Mouse (Mus musculus): ENCODE data around the gene Eif4h. TPM values are rescaled to one million over a fixed set of nuclear protein-coding genes. Genes with fewer than 3 reads are reported as not detected.
A peak's percentile ranks its signal among the peaks of the same experiment; 100 is the strongest.

Eif4h gene
- total RNA-seq, 1 experiment = 322 TPM

GRCm38 (mm10) chr5:134644121-134644520 lies 4.8 kb upstream of the Eif4h start:
- H3K27ac ChIP-seq (ENCODE audit: insufficient read depth, low read depth, low read length, poor library complexity, severe bottlenecking) = no peak overlapping the region
- H3K36me3 ChIP-seq (ENCODE audit: control insufficient read depth, insufficient read depth, low read length, poor library complexity, severe bottlenecking) = no peaks in the 10 kb centered on the region
- in situ Hi-C loops (cut with MboI; ENCODE audit: low sequenced_read_pairs in 2 of 2, unreplicated experiment in 2 of 2) = no loop called here
- H3K9me3 ChIP-seq (ENCODE audit: control insufficient read depth, insufficient read depth, low read depth, low read length) = no peaks in the 10 kb centered on the region
- TF ChIP-seq ZC3H11A (IDR thresholded peaks at IDR 0.05; ENCODE audit: borderline replicate concordance, low read depth, low read length) (no peak), MAFK (IDR thresholded peaks at IDR 0.05; ENCODE audit: insufficient read depth, low read depth, low read length) (no peak), CHD2 (IDR thresholded peaks at IDR 0.05; ENCODE audit: low read depth, low read length) (no peak), HCFC1 (IDR thresholded peaks at IDR 0.05; ENCODE audit: borderline replicate concordance, insufficient read depth, low read length) (no peak), ZNF384 (IDR thresholded peaks at IDR 0.05; ENCODE audit: low read depth, low read length) (no peak)
- DNase-seq (ENCODE audit: low read depth, low spot score) = no peak
- no peak overlapping the region for H3K9ac ChIP-seq (ENCODE audit: insufficient read depth, low read depth, low read length, poor library complexity, severe bottlenecking)
- peaks cover 2 to 4% of the 10 kb centered on the region in 2 experiments; a peak in 3 of 4 replicates for H3K4me1 ChIP-seq (ENCODE audit: control insufficient read depth in 2 of 2, insufficient read depth in 2 of 2, low read length in 2 of 2, poor library complexity in 1 of 2)
- H3K4me3 ChIP-seq (ENCODE audit: insufficient read depth in 1 of 2, low read depth in 1 of 2, low read length in 2 of 2, poor library complexity in 1 of 2, severe bottlenecking in 1 of 2) = no peak overlapping the region

- no peak overlapping the region for H3K27ac ChIP-seq (ENCODE audit: insufficient read depth, low read depth, low read length, poor library complexity, severe bottlenecking)
- in situ Hi-C loops (cut with MboI; ENCODE audit: low sequenced_read_pairs in 2 of 2, unreplicated experiment in 2 of 2) = no loop called here
- H3K4me3 ChIP-seq (ENCODE audit: insufficient read depth in 1 of 2, low read depth in 1 of 2, low read length in 2 of 2, poor library complexity in 1 of 2, severe bottlenecking in 1 of 2) = no peak overlapping the region
- H3K36me3 ChIP-seq (ENCODE audit: control insufficient read depth, insufficient read depth, low read length, poor library complexity, severe bottlenecking) = peaks cover 6% of the 10 kb centered on the region
- no peak for DNase-seq (ENCODE audit: low read depth, low spot score)
- H3K9me3 ChIP-seq (ENCODE audit: control insufficient read depth, insufficient read depth, low read depth, low read length) = no peaks in the 10 kb centered on the region
- H3K9ac ChIP-seq (ENCODE audit: insufficient read depth, low read depth, low read length, poor library complexity, severe bottlenecking) = no peak overlapping the region
- TF ChIP-seq ZC3H11A (IDR thresholded peaks at IDR 0.05; ENCODE audit: borderline replicate concordance, low read depth, low read length) (no peak), MAFK (IDR thresholded peaks at IDR 0.05; ENCODE audit: insufficient read depth, low read depth, low read length) (no peak), CHD2 (IDR thresholded peaks at IDR 0.05; ENCODE audit: low read depth, low read length) (no peak), ZNF384 (IDR thresholded peaks at IDR 0.05; ENCODE audit: low read depth, low read length) (peak; percentile 70)
- peaks cover 2 to 5% of the 10 kb centered on the region in 2 experiments; a peak in 2 of 4 replicates for H3K4me1 ChIP-seq (ENCODE audit: control insufficient read depth in 2 of 2, insufficient read depth in 2 of 2, low read length in 2 of 2, poor library complexity in 1 of 2)
Measured at GRCm38 (mm10) chr5:134640371-134640770, 1.1 kb upstream of the Eif4h start.

DNA sequence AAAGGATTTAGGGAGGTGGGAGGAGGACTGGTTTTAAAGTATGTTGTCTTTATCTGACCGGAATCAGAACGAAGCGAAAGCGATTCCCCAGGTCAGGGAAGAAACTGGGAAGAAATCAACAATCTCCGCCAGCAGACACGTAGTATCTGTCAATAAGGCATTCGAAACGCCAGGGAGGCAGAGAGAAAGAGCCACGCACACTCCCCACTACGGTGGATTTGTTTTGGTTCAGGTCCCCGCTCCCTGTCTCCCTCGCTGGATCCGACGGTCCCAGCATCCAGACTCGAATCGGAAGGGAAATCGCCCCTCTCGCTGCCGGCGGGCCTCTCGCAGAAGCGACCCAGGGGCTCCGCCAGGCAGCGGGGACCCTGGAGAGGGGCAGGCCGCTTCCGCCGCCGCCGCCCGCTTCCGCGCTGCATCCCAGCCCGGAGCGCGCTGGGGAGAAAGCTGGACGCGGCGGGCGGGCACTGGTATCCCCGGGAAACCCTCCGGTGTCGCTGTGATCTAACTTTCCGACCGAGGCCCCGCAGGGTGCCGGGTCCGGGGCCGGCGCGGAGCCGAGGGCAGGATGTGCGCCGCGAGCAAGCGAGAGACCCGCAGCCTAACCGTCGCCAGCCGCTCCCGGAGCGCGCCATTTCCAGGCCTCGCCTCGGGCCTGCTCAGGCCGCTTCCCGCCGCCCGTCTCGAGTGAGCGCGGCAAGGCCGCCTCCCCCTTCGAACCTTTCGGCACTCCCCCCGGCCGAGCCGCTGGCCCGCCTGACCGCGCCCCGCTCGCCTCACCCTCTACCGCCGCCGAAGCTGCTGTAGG lies 625 bp downstream of the Eif4h start:
- no peak for DNase-seq (ENCODE audit: low read depth, low spot score)
- H3K36me3 ChIP-seq (ENCODE audit: control insufficient read depth, insufficient read depth, low read length, poor library complexity, severe bottlenecking) = peaks cover 11% of the 10 kb centered on the region
- H3K4me3 ChIP-seq (ENCODE audit: insufficient read depth in 1 of 2, low read depth in 1 of 2, low read length in 2 of 2, poor library complexity in 1 of 2, severe bottlenecking in 1 of 2) = peak overlapping the region; percentile 90 to 94
- peak overlapping the region; percentile 99 for H3K9ac ChIP-seq (ENCODE audit: insufficient read depth, low read depth, low read length, poor library complexity, severe bottlenecking)
- peaks cover 2 to 7% of the 10 kb centered on the region in 2 experiments; a peak in 2 of 4 replicates for H3K4me1 ChIP-seq (ENCODE audit: control insufficient read depth in 2 of 2, insufficient read depth in 2 of 2, low read length in 2 of 2, poor library complexity in 1 of 2)
- no peak; the same call in 1 of the 2 replicates for TF ChIP-seq HCFC1 (IDR thresholded peaks at IDR 0.05; ENCODE audit: borderline replicate concordance, insufficient read depth, low read length)
- no peak for TF ChIP-seq ZNF384 (IDR thresholded peaks at IDR 0.05; ENCODE audit: low read depth, low read length)
- TF ChIP-seq CHD2 (IDR thresholded peaks at IDR 0.05; ENCODE audit: low read depth, low read length) = no peak
- TF ChIP-seq ZC3H11A (IDR thresholded peaks at IDR 0.05; ENCODE audit: borderline replicate concordance, low read depth, low read length) = no peak
- TF ChIP-seq MAFK (IDR thresholded peaks at IDR 0.05; ENCODE audit: insufficient read depth, low read depth, low read length) = no peak
- H3K27ac ChIP-seq (ENCODE audit: insufficient read depth, low read depth, low read length, poor library complexity, severe bottlenecking) = peak overlapping the region; percentile 95
- H3K9me3 ChIP-seq (ENCODE audit: control insufficient read depth, insufficient read depth, low read depth, low read length) = no peaks in the 10 kb centered on the region
- in situ Hi-C loops (cut with MboI; ENCODE audit: low sequenced_read_pairs in 2 of 2, unreplicated experiment in 2 of 2) = no loop called here

GRCm38 (mm10) chr5:134637820-134638367 lies 1.4 kb downstream of the Eif4h start:
- no peak overlapping the region for H3K27ac ChIP-seq (ENCODE audit: insufficient read depth, low read depth, low read length, poor library complexity, severe bottlenecking)
- in situ Hi-C loops (cut with MboI; ENCODE audit: low sequenced_read_pairs in 2 of 2, unreplicated experiment in 2 of 2) = no loop called here

More at GRCm38 (mm10) chr5:134637820-134638367, 1.4 kb downstream of the Eif4h start:
- peaks cover 7 to 8% of the 10 kb centered on the region in 2 experiments; a peak in 3 of 4 replicates for H3K4me1 ChIP-seq (ENCODE audit: control insufficient read depth in 2 of 2, insufficient read depth in 2 of 2, low read length in 2 of 2, poor library complexity in 1 of 2)
- no peak for DNase-seq (ENCODE audit: low read depth, low spot score)
- H3K36me3 ChIP-seq (ENCODE audit: control insufficient read depth, insufficient read depth, low read length, poor library complexity, severe bottlenecking) = peaks cover 18% of the 10 kb centered on the region
- no peaks in the 10 kb centered on the region for H3K9me3 ChIP-seq (ENCODE audit: control insufficient read depth, insufficient read depth, low read depth, low read length)
- peak overlapping the region; percentile 99 for H3K9ac ChIP-seq (ENCODE audit: insufficient read depth, low read depth, low read length, poor library complexity, severe bottlenecking)
- peak overlapping the region; percentile 90 to 94 for H3K4me3 ChIP-seq (ENCODE audit: insufficient read depth in 1 of 2, low read depth in 1 of 2, low read length in 2 of 2, poor library complexity in 1 of 2, severe bottlenecking in 1 of 2)
- TF ChIP-seq HCFC1 (IDR thresholded peaks at IDR 0.05; ENCODE audit: borderline replicate concordance, insufficient read depth, low read length) (no peak), CHD2 (IDR thresholded peaks at IDR 0.05; ENCODE audit: low read depth, low read length) (no peak), MAFK (IDR thresholded peaks at IDR 0.05; ENCODE audit: insufficient read depth, low read depth, low read length) (no peak), ZC3H11A (IDR thresholded peaks at IDR 0.05; ENCODE audit: borderline replicate concordance, low read depth, low read length) (no peak)
